Mouse (Mus musculus): ENCODE results near the gene Tspan17.

The Tspan17 gene

DNA sequence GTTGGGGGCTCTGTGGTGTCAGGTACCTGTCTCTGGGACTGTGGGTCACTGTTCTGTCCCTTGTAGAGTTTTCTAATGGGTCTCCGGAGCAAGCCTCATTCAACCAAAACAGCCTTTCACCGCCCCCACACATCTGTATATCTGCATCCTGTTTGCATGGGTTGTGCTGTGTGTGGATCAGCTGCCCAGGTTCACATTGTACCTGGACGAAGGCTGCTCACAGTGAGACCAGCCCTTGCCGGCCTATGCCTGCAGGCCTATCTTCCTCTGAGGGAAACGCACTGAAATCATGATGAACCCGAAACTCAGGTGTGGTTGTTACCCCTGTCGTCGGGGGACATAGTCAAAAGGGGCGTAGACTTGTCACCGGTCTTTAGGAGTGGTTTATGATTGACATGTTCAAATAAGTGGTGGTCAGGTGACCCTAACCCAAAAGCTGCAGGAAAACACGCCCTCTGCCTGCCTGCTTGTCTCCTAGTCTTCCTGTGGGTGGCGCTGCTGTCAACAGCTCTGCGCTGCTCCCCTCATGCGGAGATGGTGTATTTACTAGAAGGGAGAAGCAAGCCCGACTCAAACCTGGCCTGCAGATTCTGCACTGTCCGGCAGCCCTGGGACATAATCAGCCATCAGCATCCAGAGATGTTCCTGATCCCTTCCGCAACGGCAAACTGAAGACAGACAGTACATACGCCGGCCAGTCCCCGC lies 16.1 kb downstream of the Tspan17 start:
- peak; percentile 34 to 51 for DNase-seq (ENCODE audit: low spot score in 2 of 2)

DNA sequence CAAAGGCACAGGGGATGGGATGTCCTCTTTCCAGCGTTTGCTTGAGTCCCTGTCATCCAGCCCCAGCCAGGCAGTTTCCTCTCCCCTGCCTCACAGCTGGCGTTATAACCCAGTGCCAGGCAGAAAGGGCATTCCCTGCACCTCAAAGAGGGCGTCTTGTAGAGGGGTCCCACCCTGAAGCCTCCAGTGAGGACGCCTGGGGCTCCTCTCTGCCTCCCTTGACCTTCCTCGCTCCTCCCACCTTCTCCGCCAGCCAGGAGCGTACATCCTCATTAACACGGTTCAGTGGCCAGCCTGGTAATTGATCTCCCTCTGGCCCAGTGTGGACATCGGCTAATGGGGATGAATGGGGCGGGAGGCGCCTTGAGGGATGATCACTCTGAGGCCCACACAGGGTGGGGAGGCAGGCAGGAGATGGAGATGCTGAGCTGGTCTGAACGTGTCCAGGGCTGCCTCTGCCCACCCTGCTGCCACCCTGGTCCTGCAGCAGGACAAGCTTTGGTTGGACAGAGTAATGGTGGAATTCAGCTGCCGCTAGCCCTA lies 17.3 kb downstream of the Tspan17 start:
- no peak for DNase-seq (ENCODE audit: low spot score in 2 of 2)

DNA sequence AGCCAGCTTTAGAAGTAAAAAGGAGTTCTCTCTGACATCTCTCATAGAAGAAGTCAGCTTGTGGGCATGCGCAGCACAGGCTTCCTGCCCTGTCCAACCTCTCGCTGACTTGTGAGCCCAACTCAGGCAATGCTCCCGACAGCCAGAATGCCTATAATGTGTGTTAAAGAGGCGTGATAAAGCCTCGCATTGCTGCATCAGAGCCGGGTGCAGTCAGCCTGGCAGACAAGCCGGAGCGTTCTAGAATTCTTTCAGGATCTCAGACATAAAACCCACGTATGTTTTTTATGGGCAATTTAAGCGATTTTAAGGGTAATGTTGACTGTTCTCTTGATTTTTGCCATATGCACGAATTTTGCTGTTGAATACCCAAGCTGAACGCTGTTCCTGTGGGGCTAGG lies 18.9 kb downstream of the Tspan17 start:
- peak in 1 of 2 experiments; percentile 40 for DNase-seq (ENCODE audit: low spot score in 2 of 2)

DNA sequence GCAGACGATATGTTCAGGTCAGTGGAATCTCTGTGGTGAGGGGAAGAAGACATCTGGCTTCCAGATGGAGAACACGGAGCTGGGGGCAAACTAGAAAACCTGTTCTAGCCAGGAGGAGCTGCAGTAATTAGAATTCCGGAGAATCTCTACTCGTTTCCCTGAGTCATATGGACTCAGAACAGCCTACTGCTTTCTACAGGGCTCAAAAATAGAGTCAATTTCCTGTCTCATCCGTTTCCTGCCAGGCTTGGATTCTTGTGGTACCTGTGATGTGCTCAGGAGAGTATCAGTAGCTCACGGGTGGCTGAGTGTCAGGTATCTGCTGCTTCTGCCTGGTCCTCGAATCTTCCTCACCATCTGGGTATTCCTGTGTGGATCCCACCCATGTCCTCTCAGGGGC lies 22.3 kb downstream of the Tspan17 start:
- DNase-seq (ENCODE audit: low spot score in 2 of 2): peak in 1 of 2 experiments; percentile 54

DNA sequence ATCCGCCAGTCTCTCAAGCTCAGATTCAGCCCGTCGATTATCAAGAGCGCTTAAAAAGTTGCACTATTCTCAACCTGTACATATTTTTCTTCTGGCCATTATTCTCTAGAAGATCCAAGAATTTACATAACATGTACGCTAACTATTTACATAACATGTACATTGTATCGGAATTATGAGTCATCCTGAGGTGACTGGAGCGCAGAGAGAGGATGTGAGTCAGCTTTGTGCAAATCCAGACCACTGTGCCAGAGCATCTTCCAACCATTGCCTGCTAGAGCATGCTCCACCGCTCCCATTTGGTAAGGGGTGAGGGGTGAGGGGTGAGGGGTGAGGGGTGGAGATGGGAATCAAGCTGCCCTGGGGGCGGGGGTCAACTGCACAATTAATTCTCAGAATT lies 24.2 kb downstream of the Tspan17 start:
- DNase-seq (ENCODE audit: low spot score in 2 of 2): no peak

DNA sequence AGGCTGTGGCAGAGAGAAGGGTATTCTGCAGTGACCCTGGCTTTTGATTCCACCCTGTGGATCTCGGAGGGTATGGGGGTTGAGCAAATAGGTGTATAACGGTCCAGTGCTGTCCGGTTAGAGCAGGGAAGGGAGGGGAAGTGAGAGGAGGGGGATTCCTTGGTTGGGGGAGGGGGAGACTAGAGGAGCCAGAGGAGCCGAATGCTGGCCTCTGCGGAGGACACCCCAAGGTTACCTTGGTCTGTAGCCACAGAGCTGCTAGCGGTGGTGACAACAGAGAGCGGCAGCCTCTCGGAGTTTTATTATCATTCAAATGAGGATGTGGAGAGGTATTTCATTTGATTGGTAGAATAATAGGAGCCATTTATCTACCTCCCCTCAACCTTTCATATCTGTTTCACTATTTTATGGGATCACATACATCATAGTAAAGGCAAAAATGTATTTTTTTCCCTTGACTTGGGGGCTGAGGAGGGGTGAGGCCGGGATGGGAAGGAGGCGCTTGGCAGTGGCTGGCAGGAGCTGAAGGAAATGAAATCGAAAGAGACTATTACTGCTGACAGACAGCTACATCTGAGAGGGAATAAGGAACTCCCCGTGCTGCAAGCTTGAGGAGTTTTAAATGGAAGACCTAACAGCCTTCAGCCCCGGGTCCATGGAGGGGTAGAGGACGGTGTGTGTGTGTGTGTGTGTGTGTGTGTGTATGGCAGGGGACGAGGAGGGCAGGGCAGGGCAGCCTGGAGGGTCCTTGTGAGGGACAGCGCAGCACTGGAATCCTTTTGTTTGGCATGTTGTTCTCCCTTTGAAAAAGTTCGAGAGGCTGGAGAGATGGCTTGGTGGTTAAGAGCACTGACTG lies 29.4 kb downstream of the Tspan17 start:
- no peak for DNase-seq (ENCODE audit: low spot score in 2 of 2)

DNA sequence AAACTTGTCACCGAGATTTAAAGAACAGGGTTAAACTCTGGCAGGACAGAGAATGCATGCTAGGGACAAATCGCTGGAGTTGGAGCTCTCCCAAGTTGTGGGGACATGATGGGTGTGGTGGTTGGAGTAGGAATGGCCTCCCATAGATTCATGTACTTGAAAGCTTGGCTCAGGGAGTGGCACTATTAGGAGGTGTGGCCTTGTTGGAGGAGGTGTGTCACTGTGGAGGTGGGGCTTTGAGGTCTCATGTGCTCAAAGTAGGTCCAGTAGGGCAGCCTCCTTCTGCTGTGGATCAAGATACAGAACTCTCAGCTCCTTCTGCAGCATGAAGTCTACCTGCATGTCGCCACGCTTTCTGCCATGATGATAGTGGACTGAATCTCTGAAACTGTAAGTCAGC lies 31.9 kb downstream of the Tspan17 start:
- DNase-seq (ENCODE audit: low spot score in 2 of 2): no peak

DNA sequence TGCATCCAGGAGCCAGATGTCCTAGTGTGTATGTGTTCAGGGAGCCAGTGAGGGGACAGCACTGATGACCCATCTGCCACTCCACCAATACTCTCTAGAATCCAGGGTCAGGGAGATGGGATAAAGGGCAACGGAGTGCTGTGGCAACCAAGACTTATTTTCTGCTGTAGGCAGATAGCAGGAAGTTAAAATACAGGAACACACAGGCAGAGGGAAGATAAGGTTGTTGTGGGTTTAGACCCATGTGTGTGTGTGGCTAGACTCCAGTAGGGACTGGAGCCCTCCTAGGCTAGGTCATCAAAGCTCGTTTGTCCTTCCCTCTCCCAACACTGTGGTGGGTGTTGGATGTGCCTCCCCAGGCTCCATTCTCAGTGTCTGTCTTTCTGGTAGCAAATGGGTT lies 32.8 kb downstream of the Tspan17 start:
- no peak for DNase-seq (ENCODE audit: low spot score in 2 of 2)

DNA sequence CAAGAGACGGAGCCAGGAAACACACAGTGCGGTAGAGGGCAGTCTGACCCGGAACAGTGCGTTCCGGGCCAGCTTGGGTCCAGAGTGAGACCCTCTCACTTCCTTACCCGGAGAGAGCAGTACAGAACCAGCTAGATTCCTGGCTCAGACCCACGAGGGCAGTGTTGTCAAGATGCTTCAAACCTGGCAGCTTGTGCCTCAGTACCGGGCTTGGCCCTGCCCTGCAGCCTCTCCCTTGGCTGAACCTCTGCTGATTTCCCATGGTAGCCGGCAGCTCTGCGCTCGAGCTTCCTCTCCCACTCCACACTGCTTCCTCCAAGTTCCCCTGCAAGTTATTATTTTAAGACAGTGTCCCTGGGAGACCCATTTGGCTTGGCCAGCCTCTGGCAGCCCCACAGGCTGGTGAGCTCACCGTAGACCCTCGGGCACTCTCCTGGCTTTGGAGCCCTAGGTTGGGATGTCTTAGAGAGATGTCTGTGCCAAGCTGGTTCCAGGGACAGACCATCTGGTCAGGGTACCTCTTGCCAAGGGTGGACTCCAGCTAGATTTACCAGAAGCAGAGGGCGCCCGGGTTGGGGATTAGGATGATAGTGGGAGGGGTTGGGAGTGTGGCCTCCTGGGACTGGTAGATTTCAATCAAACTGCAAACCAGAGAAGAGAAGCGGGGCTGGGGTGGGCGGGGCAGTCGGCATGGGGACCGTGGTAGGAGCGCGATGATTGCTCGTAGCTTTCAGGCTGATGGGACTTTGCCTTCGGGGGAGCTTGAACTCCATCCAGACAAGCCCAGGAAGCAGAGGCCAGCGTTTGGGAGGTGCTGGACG lies 35.1 kb downstream of the Tspan17 start:
- no peak for DNase-seq (ENCODE audit: low spot score in 2 of 2)

DNA sequence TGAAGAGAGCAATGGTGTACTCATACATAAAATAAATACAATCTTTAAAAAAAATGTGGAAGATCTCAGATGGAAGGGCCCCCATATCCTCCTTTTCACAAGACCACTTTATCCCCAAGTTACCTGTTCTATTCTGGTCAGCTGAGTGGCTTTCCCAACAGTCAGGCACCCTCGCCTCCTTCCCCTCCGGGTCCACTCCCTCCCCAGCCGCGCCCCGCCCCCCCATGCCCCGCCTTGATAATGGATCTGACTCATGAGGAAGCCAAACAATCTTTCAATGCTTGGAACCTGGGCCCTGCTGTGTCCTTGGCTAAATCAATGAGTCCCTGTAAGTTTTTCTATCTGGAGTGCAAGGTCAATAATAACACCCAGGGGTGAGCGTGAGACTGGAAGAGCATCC lies 38.8 kb downstream of the Tspan17 start:
- DNase-seq (ENCODE audit: low spot score in 2 of 2): no peak

DNA sequence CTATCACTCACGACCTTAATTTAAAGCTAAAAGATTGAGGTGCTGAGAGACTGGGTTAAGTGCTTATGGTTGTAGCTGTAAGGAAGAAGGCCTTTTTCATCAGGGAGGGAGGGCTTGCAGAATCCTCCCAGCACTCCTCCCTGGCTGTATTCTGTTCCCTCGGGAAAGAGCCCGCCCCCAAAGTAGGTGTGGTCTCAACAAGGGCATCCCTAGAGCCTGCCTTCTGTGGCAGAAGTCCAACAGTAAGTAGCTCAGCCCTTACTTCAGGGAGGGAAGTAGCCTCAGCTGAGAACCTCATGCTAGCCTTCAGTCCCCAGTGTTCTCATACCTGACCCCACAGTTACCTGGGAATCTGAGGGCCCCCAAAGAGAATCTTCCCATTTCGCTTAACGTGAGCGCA lies 39.3 kb downstream of the Tspan17 start:
- DNase-seq (ENCODE audit: low spot score in 2 of 2): no peak

DNA sequence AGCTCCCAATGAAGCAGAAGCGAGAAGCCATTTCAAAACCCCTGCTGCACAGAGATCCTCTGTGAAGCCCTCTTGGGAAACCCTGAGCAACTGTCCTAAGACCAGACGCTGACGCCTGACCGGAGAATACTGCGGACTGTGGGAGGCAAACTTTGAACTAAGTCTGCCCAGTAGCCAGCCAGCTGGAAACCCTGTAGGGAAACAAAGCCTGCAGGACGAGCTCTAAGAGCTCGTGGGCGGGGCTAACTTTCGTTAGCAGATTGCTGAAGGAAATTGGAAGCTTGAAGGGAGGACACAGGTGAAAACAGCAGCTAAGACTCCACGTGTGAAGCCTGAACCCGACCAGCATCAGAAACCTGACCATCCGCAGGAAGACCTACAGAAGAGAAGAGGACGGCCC lies 40.3 kb downstream of the Tspan17 start:
- no peak for DNase-seq (ENCODE audit: low spot score in 2 of 2)

DNA sequence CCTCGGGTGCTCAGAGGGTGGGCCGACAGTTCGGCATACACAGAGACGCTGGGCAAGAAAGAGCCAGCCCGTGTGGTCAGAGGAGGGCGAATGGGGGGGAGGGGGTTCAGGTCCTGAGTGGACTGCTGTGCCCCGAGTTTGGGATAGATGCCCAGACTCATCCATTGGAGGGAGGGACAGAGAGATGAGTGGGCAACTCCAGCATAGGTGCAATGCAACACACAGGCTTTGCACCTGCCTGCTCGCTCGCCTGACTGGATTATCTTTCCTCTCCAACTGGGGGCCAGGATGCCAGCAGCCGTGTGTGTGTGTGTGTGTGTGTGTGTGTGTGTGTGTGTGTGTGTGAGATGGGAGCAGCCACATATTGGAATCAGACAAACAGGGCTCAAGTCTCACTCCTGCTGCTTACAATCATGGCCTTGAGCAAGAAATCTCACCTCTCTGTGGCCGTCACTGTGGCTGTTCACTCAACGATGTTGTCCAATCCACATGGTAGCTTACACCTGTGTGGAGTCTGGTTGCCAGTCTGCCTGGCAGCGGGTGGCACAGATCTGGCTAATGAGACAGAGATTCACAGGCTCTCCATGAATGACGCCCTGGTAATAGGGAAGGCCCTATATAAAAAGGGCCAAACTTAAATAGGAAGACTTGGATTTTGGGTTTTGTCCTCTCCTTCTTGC lies 47.3 kb downstream of the Tspan17 start:
- DNase-seq (ENCODE audit: low spot score in 2 of 2): no peak

DNA sequence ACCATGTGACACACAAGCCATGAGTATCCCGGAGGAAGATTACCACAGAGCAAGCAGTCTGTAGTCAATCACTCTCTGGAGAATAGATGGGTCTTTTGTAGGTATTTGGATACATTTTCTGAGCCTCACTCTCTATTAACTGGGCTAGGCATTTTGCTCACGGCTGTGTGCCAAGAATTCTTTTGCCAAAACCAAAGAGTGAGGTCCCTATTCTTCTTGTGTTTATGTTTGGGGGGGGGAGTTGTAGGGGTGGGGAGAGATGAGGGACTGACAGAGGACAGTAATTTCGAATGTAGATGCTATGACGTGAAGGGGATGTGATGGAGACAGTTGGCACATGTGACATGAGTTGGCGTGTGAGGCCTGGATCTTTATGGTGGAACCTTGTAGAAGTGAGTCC lies 47.9 kb downstream of the Tspan17 start:
- peak in 1 of 2 experiments; percentile 18 for DNase-seq (ENCODE audit: low spot score in 2 of 2)

DNA sequence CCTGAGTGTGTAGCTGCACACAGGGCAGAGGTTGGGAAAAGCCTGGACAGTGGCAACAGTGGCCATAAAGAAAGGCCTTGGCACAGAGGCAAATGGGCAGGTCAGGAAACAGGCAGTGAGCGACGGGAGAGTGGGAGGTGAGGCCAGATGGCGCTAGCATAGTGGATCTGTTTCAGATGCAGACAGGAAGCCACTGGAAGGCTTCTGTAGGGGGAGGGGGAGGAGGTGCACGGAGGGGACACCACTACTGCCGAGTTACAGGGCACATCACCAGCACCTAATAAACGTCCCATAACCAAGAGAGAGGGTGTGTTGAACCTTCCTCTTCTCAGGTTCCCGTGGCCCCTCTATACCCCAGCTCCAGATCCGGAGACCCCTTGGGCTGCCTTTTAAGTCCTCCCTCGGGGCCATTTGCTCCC lies 48.3 kb downstream of the Tspan17 start:
- peak; percentile 44 to 56 for DNase-seq (ENCODE audit: low spot score in 2 of 2)

DNA sequence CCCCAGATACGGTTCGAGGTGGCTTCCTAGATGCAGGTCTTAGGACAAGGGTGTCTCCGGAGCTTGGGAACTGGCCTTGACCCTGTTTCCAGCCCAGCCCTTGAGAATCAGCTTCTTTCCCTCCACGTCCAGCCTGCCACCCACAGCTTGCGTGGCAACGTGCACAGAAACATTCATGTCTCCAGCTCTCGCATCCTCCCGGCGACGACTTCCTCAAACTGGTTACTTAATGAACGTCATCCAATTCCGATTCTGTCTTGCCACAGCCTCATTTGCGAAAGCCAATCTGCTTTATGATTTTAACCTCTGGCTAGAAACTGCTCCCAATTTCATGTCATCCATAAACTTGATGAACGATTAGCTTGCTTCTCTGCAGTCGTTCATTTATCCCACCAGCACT lies 49.4 kb downstream of the Tspan17 start:
- DNase-seq (ENCODE audit: low spot score in 2 of 2): peak; percentile 40 to 44

DNA sequence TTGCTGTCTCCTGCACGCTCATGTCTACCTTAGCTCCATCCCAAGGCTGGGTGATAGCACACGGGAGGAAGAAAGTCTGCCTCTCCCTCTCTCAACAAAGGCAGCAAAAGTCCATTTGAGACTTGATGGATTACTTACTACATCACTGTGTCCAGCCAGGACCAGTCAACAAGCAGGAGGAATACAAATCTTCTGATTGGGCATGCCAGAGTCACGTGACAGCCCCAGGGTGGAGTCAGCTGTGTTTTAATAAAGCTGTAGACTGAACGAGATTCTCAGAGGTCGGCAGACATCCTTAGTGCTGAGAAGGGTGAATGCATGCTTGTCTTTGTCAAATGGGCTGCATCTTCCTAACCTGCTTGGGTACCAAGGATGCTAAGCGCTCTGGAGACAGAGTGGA lies 50.0 kb downstream of the Tspan17 start:
- no peak for DNase-seq (ENCODE audit: low spot score in 2 of 2)

DNA sequence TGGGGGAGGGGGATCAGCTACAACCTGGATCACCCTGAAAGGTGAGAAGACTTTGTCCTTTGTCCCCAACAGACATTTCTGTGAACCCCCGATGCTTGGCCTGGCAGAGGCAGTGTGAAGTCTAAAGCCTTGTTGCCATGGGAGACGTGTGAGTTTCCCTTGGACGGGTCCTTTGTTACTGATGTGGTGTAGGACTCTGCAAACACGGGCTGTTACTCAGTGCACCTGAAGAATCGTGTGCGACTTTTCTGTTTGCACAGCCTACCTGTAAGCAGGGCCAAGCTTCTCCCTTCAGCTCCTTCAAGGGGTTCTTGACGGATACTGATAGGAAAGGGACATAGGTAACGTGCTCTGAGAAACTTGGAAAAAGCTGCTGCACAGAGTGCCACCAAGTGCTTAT lies 55.4 kb downstream of the Tspan17 start:
- no peak for DNase-seq (ENCODE audit: low spot score in 2 of 2)
